33 mouse cellular contexts compared by ENCODE assay signal in genomic region chr6:71695150-71695549, GRCm38 (mm10). TPM values are rescaled to one million over a fixed set of nuclear protein-coding genes. Genes with fewer than 3 reads are reported as not detected.
"Had no signal": no experiment of that assay in that cellular context is flagged by ENCODE, and none has a peak within 500 bp of the region (broad histone marks: within the 10 kb centered on the region; RNA-seq: fewer than 3 reads in every experiment).

No protein-coding gene starts in this region.

- H3K27ac ChIP-seq: limb, embryonic 10.5 days; limb, embryonic 12.5 days; limb, embryonic 13.5 days; limb, embryonic 15.5 days; liver, embryonic 12.5 days; liver, embryonic 13.5 days; liver, embryonic 14.5 days; liver, embryonic 15.5 days; lung, embryonic 15.5 days; macrophage; midbrain, embryonic 10.5 days; midbrain, embryonic 12.5 days; midbrain, embryonic 13.5 days; neural tube, embryonic 12.5 days had no signal

- DNase-seq: left cerebral cortex, postnatal 4 days; liver; liver, embryonic 13.5 days; liver, postnatal 0 days; lung, adult 18-20 months; lung, adult 2 months; lung, embryonic 14.5 days; lung, postnatal 10 days; lung, postnatal 14 days; lung, postnatal 36 days; lung, postnatal 4 days; midbrain, embryonic 14.5 days had no signal

- H3K9ac ChIP-seq: limb, embryonic 12.5 days; limb, embryonic 13.5 days; limb, embryonic 15.5 days; liver, embryonic 12.5 days; liver, embryonic 13.5 days; liver, embryonic 14.5 days; liver, embryonic 15.5 days; liver, postnatal 0 days; lung, embryonic 14.5 days; lung, embryonic 15.5 days; midbrain, embryonic 12.5 days; midbrain, embryonic 13.5 days; neural tube, embryonic 12.5 days had no signal

- H3K4me3 ChIP-seq: limb, embryonic 10.5 days; limb, embryonic 12.5 days; limb, embryonic 13.5 days; limb, embryonic 15.5 days; liver, embryonic 12.5 days; liver, embryonic 13.5 days; liver, embryonic 15.5 days; lung, embryonic 15.5 days; megakaryocyte, embryonic 14.5 days; midbrain, embryonic 10.5 days; midbrain, embryonic 12.5 days; midbrain, embryonic 13.5 days; myocyte; neural tube, embryonic 12.5 days had no signal

- H3K4me2 ChIP-seq: limb, embryonic 12.5 days; limb, embryonic 13.5 days; limb, embryonic 15.5 days; liver, embryonic 11.5 days; liver, embryonic 12.5 days; liver, embryonic 13.5 days; liver, embryonic 15.5 days; lung, embryonic 14.5 days; lung, embryonic 15.5 days; midbrain, embryonic 11.5 days; midbrain, embryonic 12.5 days; midbrain, embryonic 13.5 days; neural tube, embryonic 12.5 days had no signal

- H3K36me3 ChIP-seq: limb, embryonic 10.5 days; limb, embryonic 12.5 days; limb, embryonic 13.5 days; limb, embryonic 15.5 days; liver, embryonic 12.5 days; liver, embryonic 13.5 days; liver, embryonic 15.5 days; lung, embryonic 15.5 days; midbrain, embryonic 10.5 days; midbrain, embryonic 12.5 days; midbrain, embryonic 13.5 days; neural tube, embryonic 12.5 days had no signal

- ATAC-seq: liver, embryonic 12.5 days; liver, postnatal 0 days; lung, postnatal 0 days; midbrain, embryonic 13.5 days; midbrain, embryonic 16.5 days had no signal

- H3K9me3 ChIP-seq: limb, embryonic 10.5 days; limb, embryonic 12.5 days; limb, embryonic 13.5 days; limb, embryonic 15.5 days; liver, embryonic 12.5 days; liver, embryonic 13.5 days; liver, embryonic 15.5 days; lung, embryonic 15.5 days; midbrain, embryonic 10.5 days; midbrain, embryonic 12.5 days; midbrain, embryonic 13.5 days; neural tube, embryonic 12.5 days had no signal

- H3K27me3 ChIP-seq: limb, embryonic 12.5 days; limb, embryonic 13.5 days; limb, embryonic 15.5 days; lung, embryonic 15.5 days; midbrain, embryonic 12.5 days; midbrain, embryonic 13.5 days; neural tube, embryonic 12.5 days had no signal

- H3K4me1 ChIP-seq: limb, embryonic 10.5 days; limb, embryonic 12.5 days; limb, embryonic 13.5 days; limb, embryonic 15.5 days; liver, embryonic 12.5 days; liver, embryonic 13.5 days; liver, embryonic 15.5 days; lung, embryonic 15.5 days; megakaryocyte, embryonic 14.5 days; midbrain, embryonic 10.5 days; midbrain, embryonic 12.5 days; midbrain, embryonic 13.5 days; neural tube, embryonic 12.5 days had no signal

RNA-seq across cellular contexts. Expression of gene Reep1, which starts 12.2 kb away (rescaled TPM):
- total RNA-seq: megakaryocyte-erythroid progenitor cell, adult 5-6 weeks; monocyte, adult 5-6 weeks had no signal
- polyA plus RNA-seq: macrophage had no signal
